Mouse (Mus musculus) skeletal muscle tissue, postnatal 0 days (tissue): Measurements from ENCODE around the gene Olfr544. TPM values are rescaled to one million over a fixed set of nuclear protein-coding genes. Genes with fewer than 3 reads are reported as not detected.

ENCODE experiments used
- polyA plus RNA-seq: library from polyadenylated mRNA; unstranded; fragments of >200 nt; fragmentation: Nextera tagmentation; extraction: Ambion mirVana; gene quantifications from 2 replicates; pipeline ENCODE4 v1.2.1, GENCODE M21; 2015

Olfr544 gene
- polyA plus RNA-seq = 0.05 TPM in 1 of 2 replicates, not detected in the other

GRCm38 (mm10) chr7:102488161-102488560, at the start of gene Olfr544:
Olfr544 (minus strand) TSS chr7:102488313.

DNA sequence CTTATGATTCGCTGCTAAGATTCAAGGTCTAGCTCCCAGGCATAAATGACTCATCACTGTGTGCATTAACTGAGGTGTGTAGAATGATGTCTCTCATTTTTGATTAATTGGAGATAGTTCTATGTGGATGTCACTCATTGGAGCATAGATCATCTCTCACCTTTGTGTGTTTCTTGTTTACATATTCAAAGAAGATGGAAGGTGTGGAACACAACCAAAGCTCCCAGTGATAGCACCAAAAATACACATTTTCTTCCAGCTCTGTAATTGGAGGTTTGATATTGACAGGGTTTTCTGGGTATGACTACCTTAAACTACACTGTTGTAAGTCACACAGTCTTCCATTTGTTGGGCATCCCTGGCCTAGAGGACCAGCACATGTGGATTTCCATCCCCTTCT, 46.3 kb upstream of the Olfr544 start, which contains the start of gene Olfr547:
TSS of gene Olfr547 (plus strand) at position 301 of the 400 bp plus-strand sequence.

DNA sequence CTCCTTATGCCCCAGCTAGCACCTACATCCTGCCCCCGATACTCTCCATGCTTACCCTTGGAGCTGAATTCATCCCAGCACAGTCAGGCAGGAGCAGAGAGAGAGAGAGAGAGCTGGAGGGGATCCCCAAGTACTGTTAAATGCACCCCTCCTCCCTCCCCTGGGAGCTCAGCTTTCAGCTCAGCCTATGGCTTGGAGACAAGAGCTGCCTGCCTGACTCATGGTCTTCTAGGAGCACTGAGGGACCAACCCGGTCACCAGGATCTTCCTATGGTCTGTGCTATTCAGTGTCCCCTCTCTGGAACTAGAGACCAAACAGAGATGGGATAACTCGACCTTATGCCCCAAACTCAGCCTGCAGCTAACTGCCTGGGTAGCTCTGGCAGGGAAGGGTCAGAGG, 11.4 kb upstream of the Olfr544 start, which contains the start of gene Olfr545:
TSS of gene Olfr545 (minus strand) at position 101 of the 400 bp plus-strand sequence.

DNA sequence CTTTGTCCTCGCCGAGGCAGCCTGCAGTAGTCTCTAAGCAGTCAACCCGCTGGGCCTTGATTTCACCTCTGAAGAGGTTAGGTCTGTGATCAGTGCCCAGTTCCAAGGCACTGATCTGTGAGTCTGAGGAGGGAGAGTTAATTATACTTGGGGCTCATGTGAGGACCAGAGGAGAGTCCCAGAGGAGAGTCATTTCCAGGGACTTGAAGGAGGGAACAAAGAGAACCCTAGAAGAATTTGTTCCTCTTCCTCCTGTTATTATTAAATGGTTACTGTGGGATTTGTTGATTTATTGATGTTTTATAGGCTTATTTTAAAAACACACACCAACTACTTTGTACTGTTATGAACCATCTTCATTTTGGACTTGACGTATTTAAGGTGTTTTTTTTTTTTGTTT, 6.5 kb downstream of the Olfr544 start, which contains the start of gene Olfr543:
TSS of gene Olfr543 (minus strand) at position 101 of the 400 bp plus-strand sequence.

DNA sequence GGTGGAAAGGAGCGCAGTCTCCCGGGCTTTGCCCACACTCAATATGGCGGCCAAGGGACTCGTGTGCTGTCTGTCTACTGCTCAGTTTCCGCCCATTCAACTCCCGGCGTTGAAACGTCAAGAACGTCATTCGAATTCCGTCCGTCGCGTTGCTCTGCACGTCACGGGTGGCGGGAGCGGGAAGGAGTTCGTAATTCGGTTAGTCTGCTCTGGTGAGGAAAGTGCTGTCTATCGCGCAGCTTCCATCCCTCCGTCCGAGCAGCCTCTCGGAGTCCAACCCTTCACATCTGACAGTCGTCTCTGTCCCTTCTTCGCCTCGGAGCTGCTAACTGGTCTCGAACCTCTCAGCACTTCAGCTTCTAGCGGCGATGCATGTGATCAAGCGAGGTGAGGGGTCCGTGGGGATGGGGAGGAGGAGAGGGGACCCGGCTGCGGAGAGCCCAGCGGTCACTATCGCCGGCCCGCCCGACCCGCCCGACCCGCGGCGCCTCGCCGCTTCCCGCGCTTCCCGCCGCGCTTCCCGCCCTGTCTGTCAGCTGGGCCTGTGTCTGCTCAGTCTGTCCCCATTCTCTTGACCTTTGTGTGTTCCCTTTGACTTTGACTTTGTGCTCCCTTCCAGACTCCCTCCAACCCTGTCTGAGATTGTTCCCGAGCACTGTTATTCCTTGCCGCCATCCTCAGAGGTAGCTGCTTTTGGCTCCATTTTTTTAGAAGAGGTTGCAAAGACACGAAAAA, 46.3 kb downstream of the Olfr544 start, which contains the start of gene Rrm1:
TSS of gene Rrm1 (plus strand) at position 39 of the 735 bp plus-strand sequence.

Other genes starting within 250 kb of the Olfr544 start
- 40.2 and 53.1 TPM in 2 replicates for gene Rhog, start 232.3 kb downstream of the Olfr544 start, polyA plus RNA-seq
- 93.1 and 102 TPM in 2 replicates for gene Stim1, start 220.5 kb downstream of the Olfr544 start, polyA plus RNA-seq
- 24.6 and 28.1 TPM in 2 replicates for gene Rrm1, start 46.6 kb downstream of the Olfr544 start, polyA plus RNA-seq
- 0.09 and 0.17 TPM in 2 replicates for gene Olfr543, start 6.6 kb downstream of the Olfr544 start, polyA plus RNA-seq
- not detected in 2 replicates for gene Olfr545, start 11.3 kb upstream of the Olfr544 start, polyA plus RNA-seq
- gene Olfr547, start 46.4 kb upstream of the Olfr544 start, polyA plus RNA-seq = not detected in 2 replicates
- not detected in 2 replicates for gene Olfr548-ps1, start 52.6 kb upstream of the Olfr544 start, polyA plus RNA-seq
- not detected in 2 replicates for gene Olfr549, start 61.6 kb upstream of the Olfr544 start, polyA plus RNA-seq
- gene Trim21, start 77.2 kb upstream of the Olfr544 start, polyA plus RNA-seq = 0.17 and 0.50 TPM in 2 replicates
- not detected in 2 replicates for gene Olfr550, start 83.1 kb upstream of the Olfr544 start, polyA plus RNA-seq
- not detected in 2 replicates for gene Olfr551, start 103.6 kb upstream of the Olfr544 start, polyA plus RNA-seq
- gene Olfr552, start 109.5 kb upstream of the Olfr544 start, polyA plus RNA-seq = not detected in 2 replicates
- gene Olfr553, start 129.9 kb upstream of the Olfr544 start, polyA plus RNA-seq = not detected in 2 replicates
- gene Olfr554, start 150.1 kb upstream of the Olfr544 start, polyA plus RNA-seq = not detected in 2 replicates
- not detected in 2 replicates for gene Olfr555, start 170.5 kb upstream of the Olfr544 start, polyA plus RNA-seq
- not detected in 2 replicates for gene Olfr556, start 176.6 kb upstream of the Olfr544 start, polyA plus RNA-seq
- gene Trim68, start 199.0 kb upstream of the Olfr544 start, polyA plus RNA-seq = 5.8 and 6.5 TPM in 2 replicates
- not detected in 2 replicates for gene Olfr557, start 207.6 kb upstream of the Olfr544 start, polyA plus RNA-seq
- gene Olfr558, start 213.9 kb upstream of the Olfr544 start, polyA plus RNA-seq = 3.7 and 3.8 TPM in 2 replicates
- not detected in 2 replicates for gene Olfr33, start 230.8 kb upstream of the Olfr544 start, polyA plus RNA-seq
- not detected in 2 replicates for gene Olfr559, start 239.2 kb upstream of the Olfr544 start, polyA plus RNA-seq